Mouse (Mus musculus) G1E (cell line): Measurements from ENCODE around the gene Ncor2. TPM values are rescaled to one million over a fixed set of nuclear protein-coding genes. Genes with fewer than 3 reads are reported as not detected.
A peak's percentile ranks its signal among the peaks of the same experiment; 100 is the strongest.

Experiments used
- ATAC-seq: 2 replicates; pipeline ENCODE4 v1.8.0; 2016; ENCODE audit warnings: mild to moderate bottlenecking; ENCODE audit not compliant: insufficient number of reproducible peaks, poor library complexity, low FRiP score, severe bottlenecking; ENCODE audit errors: extremely low read depth
- DNase-seq: peaks from one replicate; pipeline ENCODE4 v3.0.0; 2012; ENCODE audit warnings: low spot score
- H3K27me3 ChIP-seq: 2 replicates; pipeline ENCODE4 v1.6.1; 2012; ENCODE audit warnings: mild to moderate bottlenecking, low read length, inconsistent platforms; ENCODE audit not compliant: insufficient read depth
- H3K36me3 ChIP-seq: replicated peaks from 2 replicates; pipeline ENCODE3; 2012; ENCODE audit warnings: mild to moderate bottlenecking, inconsistent platforms
- H3K4me1 ChIP-seq: 2 replicates; pipeline ENCODE4 v1.6.1; 2012; ENCODE audit warnings: low read depth, low read length, inconsistent platforms, mixed read lengths; ENCODE audit not compliant: insufficient read depth
- H3K4me3 ChIP-seq: 2 replicates; pipeline ENCODE4 v1.5.1; 2012; ENCODE audit warnings: low read depth, mild to moderate bottlenecking, inconsistent platforms, low read length, moderate library complexity, mixed read lengths
- H3K9me3 ChIP-seq: replicated peaks from 2 replicates; pipeline ENCODE4 v1.6.1; 2012; ENCODE audit warnings: inconsistent platforms
- CTCF ChIP-seq: IDR thresholded peaks from 2 replicates; pipeline ENCODE4 v1.5.1; 2012; ENCODE audit warnings: low read depth, low read length, inconsistent platforms, mixed read lengths
- GATA1 ChIP-seq: IDR thresholded peaks from 2 replicates; pipeline ENCODE4 v1.6.1; 2012; ENCODE audit warnings: borderline replicate concordance, low read length, inconsistent platforms, mixed read lengths
- GATA2 ChIP-seq: IDR thresholded peaks from 2 replicates; pipeline ENCODE4 v1.6.1; 2012; ENCODE audit warnings: low read depth, low read length, inconsistent platforms, borderline replicate concordance
- POLR2AphosphoS5 ChIP-seq: IDR thresholded peaks from 2 replicates; pipeline ENCODE4 v1.6.1; 2012; ENCODE audit warnings: low read depth, low read length, inconsistent platforms; ENCODE audit not compliant: insufficient replicate concordance
- TAL1 ChIP-seq: conservative IDR thresholded peaks from 2 replicates; pipeline ENCODE4 v1.6.1; 2012; ENCODE audit warnings: low read depth, low read length, inconsistent platforms, mixed read lengths
- polyA plus RNA-seq: library from polyadenylated mRNA; stranded (reverse); fragments of >175 nt; gene quantifications from 2 replicates; pipeline ENCODE4 v1.2.3, GENCODE M21; 2012
- total RNA-seq, 2 experiments: library from RNA; stranded (forward) in 1 of 2; stranded (reverse) in 1 of 2; fragments of 200-1000 nt in 1 of 2; fragments of >200 nt in 1 of 2; fragmentation: Nextera tagmentation in 1 of 2; gene quantifications; 2 replicates each; pipeline ENCODE4 v1.2.3; 2014 to 2017

The Ncor2 gene
- total and polyA plus RNA-seq, 3 experiments, result 0.09 TPM; not detected in 2

DNA sequence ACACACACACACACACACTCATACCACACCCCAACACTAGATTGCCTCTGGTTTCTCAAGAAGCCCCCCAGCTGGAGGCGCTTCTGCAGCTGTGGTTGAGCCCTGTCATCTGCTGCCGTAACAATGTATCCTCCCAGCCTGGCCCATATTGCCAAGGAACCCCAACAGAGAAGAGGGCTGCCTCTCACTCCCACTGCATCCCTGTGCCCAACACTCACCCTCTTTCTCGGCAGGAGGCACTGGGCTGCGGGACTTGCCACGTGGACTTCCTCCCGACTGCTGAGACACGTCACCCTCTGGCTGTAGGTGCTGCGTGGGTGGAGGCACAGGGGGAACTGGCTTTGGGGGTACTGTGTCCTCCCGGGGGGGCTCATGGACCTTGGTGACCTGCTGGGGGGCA, 137.4 kb downstream of the Ncor2 start:
- ATAC-seq, result no peak
- Histone ChIP-seq H3K27me3 (no peaks in the 10 kb centered on the region; the same call in 1 of the 2 replicates), H3K4me1 (no peaks in the 10 kb centered on the region), H3K36me3 (no peaks in the 10 kb centered on the region), H3K4me3 (no peak overlapping the region; the same call in 1 of the 2 replicates), H3K9me3 (peaks cover 98% of the 10 kb centered on the region)
- TF ChIP-seq GATA1, result no peak
- TF ChIP-seq CTCF, result no peak
- TF ChIP-seq POLR2AphosphoS5, result no peak
- TF ChIP-seq GATA2, result no peak
- no peak for TF ChIP-seq TAL1
- DNase-seq, result no peak

DNA sequence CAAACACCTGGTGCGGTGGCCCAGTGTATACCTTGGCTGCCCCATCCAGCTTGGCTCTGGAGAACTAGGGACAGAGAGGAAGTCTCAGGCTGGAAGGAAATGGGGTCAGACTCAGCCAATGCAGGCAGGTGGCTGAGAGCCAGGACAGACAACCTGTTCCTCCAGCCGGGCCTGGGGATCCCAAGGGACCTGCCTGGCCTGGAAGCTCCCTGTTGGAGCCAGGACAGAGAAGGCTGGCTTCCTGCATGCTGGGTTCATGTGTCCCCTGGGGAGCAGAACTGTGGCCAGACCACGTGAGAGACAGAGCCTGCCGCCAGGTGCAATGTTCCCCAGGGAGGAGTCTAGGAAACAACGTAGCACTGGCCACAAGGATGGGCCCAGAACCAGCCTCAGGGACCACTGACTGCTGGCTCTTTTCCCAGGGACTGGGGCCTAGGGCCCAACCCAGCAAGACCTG, 138.9 kb downstream of the Ncor2 start:
- ATAC-seq, result no peak
- Histone ChIP-seq H3K4me3 (no peak overlapping the region), H3K27me3 (no peaks in the 10 kb centered on the region; the same call in 1 of the 2 replicates), H3K9me3 (peaks cover 99% of the 10 kb centered on the region), H3K4me1 (no peaks in the 10 kb centered on the region), H3K36me3 (no peaks in the 10 kb centered on the region)
- DNase-seq, result no peak
- TF ChIP-seq TAL1 (no peak), CTCF (no peak), POLR2AphosphoS5 (no peak), GATA2 (no peak), GATA1 (no peak)

DNA sequence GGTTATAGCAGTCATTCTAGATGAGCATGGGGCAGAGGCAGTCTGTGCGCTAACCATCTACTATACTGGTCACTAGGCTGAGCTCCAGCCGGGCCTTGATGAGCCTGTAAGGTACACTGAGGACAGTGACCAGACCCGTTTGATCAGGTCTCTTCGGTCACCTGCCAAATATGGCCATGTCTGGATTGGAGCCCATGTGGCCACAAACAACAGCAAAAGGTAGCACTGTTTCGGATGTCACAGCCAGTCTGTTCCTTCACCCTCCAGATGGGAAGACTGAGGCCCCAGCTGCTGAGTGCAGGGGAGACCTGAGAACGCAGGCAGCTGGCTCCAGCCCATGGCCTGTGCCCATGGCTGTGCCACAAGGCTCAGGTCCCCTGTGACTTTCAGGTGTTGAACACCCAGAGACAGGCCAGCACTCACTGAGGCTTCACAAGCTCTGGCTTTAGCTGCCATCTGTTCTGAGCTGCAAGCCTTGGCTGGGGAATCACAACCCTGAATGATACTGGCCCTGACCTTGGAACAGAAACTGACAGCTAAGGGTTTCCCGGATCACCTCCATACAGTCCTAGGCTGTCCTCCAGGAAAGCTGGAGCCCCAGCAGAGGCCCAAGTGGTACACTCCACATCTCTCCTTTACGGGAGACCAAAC, 139.5 kb downstream of the Ncor2 start:
- ATAC-seq, result no peak
- Histone ChIP-seq H3K4me1 (no peaks in the 10 kb centered on the region), H3K4me3 (no peak overlapping the region), H3K9me3 (peaks cover 99% of the 10 kb centered on the region), H3K36me3 (no peaks in the 10 kb centered on the region), H3K27me3 (no peaks in the 10 kb centered on the region; the same call in 1 of the 2 replicates)
- TF ChIP-seq GATA2 (no peak), CTCF (no peak), POLR2AphosphoS5 (no peak), TAL1 (no peak), GATA1 (no peak)
- no peak for DNase-seq

DNA sequence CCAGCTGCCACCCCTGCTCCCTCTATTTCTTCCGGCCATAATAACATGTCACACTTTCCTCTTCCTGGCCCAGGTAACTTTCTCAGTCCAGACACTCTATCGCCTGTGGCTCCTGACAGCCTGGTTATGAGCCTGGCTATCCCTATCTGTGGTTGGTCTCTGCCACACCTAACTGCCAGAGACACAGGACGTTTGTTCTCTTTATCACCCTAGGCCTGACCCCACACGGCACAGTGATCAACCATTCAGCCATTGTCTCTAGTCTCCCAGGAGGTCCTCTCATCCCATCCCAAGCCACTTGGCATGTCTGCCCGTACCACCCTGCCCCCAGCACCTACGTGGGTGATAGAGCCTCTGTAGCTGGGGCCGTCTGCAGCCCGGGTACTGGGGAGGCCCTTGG, 142.5 kb downstream of the Ncor2 start:
- ATAC-seq, result no peak
- Histone ChIP-seq H3K27me3 (no peaks in the 10 kb centered on the region; the same call in 1 of the 2 replicates), H3K9me3 (peaks cover 99% of the 10 kb centered on the region), H3K36me3 (no peaks in the 10 kb centered on the region), H3K4me3 (no peak overlapping the region), H3K4me1 (no peaks in the 10 kb centered on the region)
- TF ChIP-seq POLR2AphosphoS5 (no peak), GATA2 (no peak), GATA1 (no peak), CTCF (no peak), TAL1 (no peak)
- no peak for DNase-seq

DNA sequence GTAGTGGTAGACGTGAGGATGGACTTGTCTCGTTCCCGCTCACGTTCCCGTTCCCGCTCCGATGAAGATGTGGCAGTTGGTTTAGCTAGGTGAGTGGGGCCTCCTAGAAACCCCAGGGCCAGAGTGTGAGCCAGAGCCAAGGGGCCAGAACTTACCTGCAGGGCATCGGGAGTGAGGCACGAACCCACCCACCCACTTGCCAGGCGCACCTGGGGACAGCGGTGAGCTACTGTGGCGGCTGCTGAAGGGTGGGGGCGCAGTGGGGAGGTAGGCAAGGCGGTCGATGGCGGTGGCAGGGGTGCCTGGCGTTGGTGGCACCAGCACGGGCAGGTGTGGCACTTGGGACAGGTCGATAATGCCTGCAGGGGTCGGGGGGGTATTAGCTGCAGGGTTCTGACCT, 150.1 kb downstream of the Ncor2 start:
- ATAC-seq, result no peak
- H3K27me3 ChIP-seq, result no peaks in the 10 kb centered on the region
- H3K4me3 ChIP-seq, result peak overlapping the region; percentile 36; the same call in 1 of the 2 replicates
- no peak for TF ChIP-seq GATA1
- TF ChIP-seq POLR2AphosphoS5, result no peak
- no peak for TF ChIP-seq CTCF
- TF ChIP-seq TAL1, result no peak
- no peak for TF ChIP-seq GATA2
- DNase-seq, result no peak
- no peaks in the 10 kb centered on the region for H3K36me3 ChIP-seq
- H3K9me3 ChIP-seq, result peaks cover 97% of the 10 kb centered on the region
- no peaks in the 10 kb centered on the region for H3K4me1 ChIP-seq

DNA sequence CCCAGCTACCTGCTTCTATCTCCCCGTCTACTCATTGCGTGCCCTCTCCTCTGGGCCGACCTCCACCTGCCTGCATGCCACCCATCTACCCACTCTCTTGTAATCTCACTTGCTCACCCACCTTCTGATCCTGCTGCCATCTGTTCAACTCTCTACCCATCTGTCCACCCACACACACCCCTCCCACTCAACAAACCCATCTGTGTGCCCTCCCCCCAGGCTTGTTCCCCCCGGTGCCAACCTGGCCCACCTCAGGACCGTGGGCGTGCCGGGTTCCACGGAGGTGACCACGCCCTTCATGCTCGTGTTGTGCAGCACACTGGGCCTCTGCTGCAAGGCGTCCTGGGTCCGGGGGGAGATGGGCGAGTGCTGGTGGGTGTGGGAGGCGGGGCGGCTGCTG, 150.6 kb downstream of the Ncor2 start:
- Histone ChIP-seq H3K27me3 (no peaks in the 10 kb centered on the region), H3K4me3 (no peak overlapping the region), H3K9me3 (peaks cover 97% of the 10 kb centered on the region), H3K36me3 (no peaks in the 10 kb centered on the region), H3K4me1 (no peaks in the 10 kb centered on the region)
- TF ChIP-seq TAL1, result no peak
- TF ChIP-seq GATA2, result no peak
- ATAC-seq (no peak), DNase-seq (no peak)
